Mouse (Mus musculus) hematopoietic stem cell, adult 5-6 weeks (primary cell): Measurements from ENCODE around the gene Pign. TPM values are rescaled to one million over a fixed set of nuclear protein-coding genes. Genes with fewer than 3 reads are reported as not detected.

Experiments used
- ATAC-seq, 2 experiments: fragments of 125-278 bp in 1 of 2; replicated peaks in 1 of 2; 2 replicates each; pipeline ENCODE4 v1.8.0; 2016 to 2017; ENCODE audit warnings: inconsistent platforms in 2 of 2, mild to moderate bottlenecking in 2 of 2, moderate number of reproducible peaks in 2 of 2, low read depth in 1 of 2, moderate TSS enrichment in 1 of 2; ENCODE audit not compliant: low FRiP score in 2 of 2, poor library complexity in 2 of 2, severe bottlenecking in 2 of 2, insufficient read depth in 1 of 2, low TSS enrichment in 1 of 2
- total RNA-seq: library from RNA; stranded (forward); fragments of 172-1452, 232-1000 nt; gene quantifications from 2 replicates; pipeline ENCODE4 v1.2.3, GENCODE M21; 2017

Gene Pign
- total RNA-seq, 1 experiment from 2014 or later: 54.5 TPM

GRCm38 (mm10) chr1:105588697-105589096 lies 74.8 kb downstream of the Pign start:
- ATAC-seq: no peak

DNA sequence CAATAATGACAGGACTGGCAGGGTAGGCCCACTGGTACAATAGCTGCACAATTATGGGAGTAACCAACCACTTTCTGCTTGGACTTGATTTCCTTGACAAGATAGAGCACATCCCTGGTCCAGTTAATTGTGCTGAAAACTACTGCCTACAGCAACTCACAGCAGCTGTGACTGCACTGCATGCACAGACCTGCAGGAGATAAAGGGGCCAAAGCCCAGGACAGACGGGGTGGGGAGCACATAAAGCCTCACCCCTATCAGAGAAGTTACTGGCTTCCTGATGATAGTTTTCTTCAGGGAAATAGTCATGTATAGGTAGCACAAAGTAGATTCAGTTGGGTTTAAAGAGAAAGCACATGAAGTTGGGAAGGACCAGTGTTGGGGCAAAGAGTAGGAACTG lies 80.7 kb downstream of the Pign start:
- no peak for ATAC-seq

DNA sequence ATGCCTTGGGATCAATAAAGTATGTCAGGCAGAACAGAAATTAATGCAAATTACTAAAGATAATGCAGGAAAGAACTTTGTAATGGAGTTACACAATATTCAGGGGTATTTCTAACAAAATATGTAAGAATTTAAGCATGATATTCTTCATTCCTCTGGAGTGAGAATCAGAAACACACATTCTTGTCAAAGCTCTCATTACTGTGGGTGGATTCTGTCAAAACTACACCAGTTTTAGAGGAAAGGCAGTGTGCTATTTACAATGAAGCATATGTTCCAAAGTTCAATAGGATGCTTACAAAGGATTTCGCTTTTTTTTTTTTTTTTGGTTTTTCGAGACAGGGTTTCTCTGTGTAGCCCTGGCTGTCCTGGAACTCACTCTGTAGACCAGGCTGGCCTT lies 82.6 kb downstream of the Pign start:
- ATAC-seq: no peak

- ATAC-seq: no peak
Observed at GRCm38 (mm10) chr1:105566051-105566450, 97.4 kb downstream of the Pign start.

DNA sequence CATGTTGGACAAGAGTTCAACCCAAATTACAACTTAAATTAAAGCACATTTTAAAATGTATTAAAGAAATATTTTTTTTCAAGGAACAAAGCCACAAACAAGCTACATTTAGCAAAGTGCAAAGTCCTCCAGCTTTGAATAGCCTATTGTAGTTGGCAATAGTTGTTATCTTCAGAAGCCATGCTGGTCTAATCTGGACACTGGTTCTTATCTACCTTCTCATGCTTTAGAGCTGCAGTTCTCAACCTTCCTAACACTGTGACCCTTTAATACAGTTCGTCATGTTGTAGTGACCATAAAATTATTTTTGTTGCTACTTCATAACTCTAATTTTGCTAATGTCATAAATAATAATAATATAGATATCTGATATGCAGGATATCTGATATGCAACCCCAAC lies 99.2 kb downstream of the Pign start:
- ATAC-seq: no peak

- ATAC-seq: no peak
Observed at GRCm38 (mm10) chr1:105563821-105564220, 99.7 kb downstream of the Pign start.

GRCm38 (mm10) chr1:105556078-105556477 lies 107.4 kb downstream of the Pign start:
- ATAC-seq: no peak

- no peak for ATAC-seq
Observed at GRCm38 (mm10) chr1:105555192-105555718, 108.2 kb downstream of the Pign start.

DNA sequence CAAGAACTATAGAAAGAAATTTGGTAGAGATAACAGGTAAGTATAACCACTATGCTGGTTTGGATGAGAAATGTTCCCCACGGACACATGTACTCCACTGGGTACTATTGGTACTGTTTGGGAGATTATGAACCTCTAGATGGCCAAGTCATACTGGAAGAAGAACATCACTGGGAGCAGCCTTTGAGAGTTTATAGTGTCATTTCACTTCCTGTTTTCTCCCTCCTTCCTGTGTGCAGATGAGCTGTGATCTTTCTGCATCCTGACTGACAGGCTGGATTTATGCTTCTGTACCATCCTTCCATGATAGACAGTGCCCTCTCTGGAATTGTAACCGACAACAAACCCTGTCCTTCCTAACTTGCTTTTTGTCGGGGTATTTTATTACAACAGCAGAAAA lies 110.3 kb downstream of the Pign start:
- ATAC-seq: no peak

GRCm38 (mm10) chr1:105550163-105550562 lies 113.3 kb downstream of the Pign start:
- no peak for ATAC-seq

DNA sequence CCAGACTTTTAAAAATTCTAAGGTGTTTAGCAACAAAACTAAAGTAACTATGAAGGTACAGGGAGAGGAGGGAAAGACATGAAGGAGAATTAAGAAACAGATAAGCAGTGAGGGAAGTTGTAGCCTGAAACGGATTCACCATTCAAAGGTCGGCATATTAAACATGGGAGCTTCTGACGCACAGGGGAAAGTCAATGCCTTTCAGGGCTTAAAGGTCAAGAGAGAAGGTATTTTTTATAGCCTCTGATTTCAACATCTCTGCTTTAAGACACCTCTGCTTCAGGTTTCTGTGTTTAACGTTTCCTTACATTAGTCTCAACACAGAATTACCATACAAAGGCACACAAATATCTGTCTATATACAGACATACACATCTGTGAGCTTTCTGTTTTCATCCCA lies 113.8 kb downstream of the Pign start:
- ATAC-seq: no peak

GRCm38 (mm10) chr1:105543051-105543450 lies 120.4 kb downstream of the Pign start:
- ATAC-seq: peak; percentile 56 to 75; a peak in 3 of 4 replicates

- no peak for ATAC-seq
Observed at GRCm38 (mm10) chr1:105523768-105524167, 139.7 kb downstream of the Pign start.

DNA sequence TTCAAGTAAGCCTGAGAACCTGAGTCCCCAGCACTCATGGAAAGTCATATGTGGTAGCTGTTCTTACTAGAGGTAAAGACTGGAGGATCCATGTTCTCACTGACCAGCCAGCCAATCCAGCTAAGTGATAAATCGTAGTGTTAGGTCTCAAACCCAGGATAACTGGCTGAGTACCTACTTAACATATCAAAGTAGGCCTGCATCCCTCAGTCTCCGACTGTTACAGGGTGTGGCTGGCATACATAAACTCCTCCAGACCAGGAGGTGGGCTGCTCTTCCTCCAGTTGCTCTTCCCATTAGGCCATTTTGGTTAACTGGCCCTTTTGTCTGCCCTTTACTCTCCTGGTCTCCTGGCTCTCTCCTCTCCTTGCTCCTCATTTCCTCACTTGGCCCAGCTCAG lies 141.2 kb downstream of the Pign start:
- ATAC-seq: no peak

- no peak for ATAC-seq
Observed at GRCm38 (mm10) chr1:105518101-105518500, 145.4 kb downstream of the Pign start.

- no peak for ATAC-seq
Observed at GRCm38 (mm10) chr1:105507116-105507515, 156.4 kb downstream of the Pign start.

DNA sequence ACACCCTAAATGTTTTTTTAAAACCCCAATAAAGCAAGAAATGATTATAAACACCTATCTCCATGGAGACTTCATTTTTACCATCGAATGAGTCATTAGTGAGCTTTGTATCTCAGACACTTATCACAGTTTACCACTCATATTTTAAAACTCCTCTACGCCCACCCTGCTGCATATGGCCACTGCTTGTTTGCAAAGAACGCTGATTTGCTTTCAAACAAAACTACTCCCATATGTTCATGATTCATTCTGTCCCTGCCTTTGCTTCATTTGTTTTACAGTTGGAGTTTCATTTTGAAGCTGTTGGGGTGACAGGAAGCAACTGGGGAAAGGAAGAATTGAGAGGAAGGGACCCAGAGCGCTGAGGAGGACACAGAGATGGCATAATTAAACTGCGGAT lies 170.9 kb downstream of the Pign start:
- ATAC-seq: no peak

DNA sequence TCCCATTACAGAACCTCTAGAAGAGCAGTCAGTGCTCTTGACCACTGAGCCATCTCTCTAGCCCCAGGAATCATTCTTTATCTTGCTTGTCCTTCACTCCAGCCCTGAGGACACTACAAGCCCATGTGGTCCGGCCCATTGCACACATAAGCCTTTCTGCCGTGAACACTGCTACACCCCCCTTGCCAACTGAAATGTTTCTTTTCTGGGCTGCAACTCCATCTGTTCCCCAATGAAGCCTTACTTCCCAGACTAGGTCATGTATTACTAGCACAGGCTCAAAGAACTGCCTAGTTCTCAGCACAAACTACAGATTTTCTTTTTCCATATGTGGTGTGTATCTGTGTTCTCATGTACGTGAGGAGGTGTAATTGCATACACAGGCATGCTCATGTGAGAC lies 174.0 kb downstream of the Pign start:
- no peak for ATAC-seq

- ATAC-seq: no peak
Observed at GRCm38 (mm10) chr1:105487037-105487436, 176.4 kb downstream of the Pign start.
